Mouse (Mus musculus) fibroblast of lung, adult 2 months (primary cell): ENCODE measurements around the gene Ndrg4.

Experiments used
- DNase-seq: peaks from one replicate; pipeline ENCODE4 v3.0.0-alpha.2; 2011; ENCODE audit warnings: low read depth

Ndrg4 gene

DNA sequence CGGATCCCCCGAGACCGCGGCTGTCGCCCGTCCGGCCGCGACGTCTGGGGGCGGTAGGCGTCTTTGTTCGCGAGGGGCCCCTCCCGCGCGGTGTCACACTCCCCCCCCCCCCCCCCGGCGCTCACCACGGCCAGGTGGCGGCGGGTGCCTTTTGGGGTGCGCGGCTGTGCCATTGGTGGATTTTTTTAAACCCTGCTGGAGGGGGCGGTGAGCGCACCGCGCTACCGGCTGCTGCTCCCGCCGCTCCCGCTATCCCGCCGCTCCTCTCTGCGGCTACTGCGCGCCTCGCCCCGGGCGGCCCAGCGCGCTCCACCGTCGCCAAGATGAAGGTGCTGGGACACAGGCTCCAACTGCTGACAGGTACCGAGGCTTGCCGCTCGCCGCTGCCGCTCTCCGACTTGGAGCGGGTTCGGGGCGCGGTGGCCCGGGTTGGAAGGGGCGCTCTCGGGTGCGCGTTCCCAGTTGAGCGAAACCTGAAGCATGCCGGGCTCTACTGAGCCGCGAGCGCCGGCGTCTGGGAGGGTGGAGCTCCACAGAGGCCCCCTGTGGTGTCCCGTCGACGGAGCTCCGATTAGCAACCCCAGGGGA is 1.3 kb downstream of the Ndrg4 start:
- no peak for DNase-seq

DNA sequence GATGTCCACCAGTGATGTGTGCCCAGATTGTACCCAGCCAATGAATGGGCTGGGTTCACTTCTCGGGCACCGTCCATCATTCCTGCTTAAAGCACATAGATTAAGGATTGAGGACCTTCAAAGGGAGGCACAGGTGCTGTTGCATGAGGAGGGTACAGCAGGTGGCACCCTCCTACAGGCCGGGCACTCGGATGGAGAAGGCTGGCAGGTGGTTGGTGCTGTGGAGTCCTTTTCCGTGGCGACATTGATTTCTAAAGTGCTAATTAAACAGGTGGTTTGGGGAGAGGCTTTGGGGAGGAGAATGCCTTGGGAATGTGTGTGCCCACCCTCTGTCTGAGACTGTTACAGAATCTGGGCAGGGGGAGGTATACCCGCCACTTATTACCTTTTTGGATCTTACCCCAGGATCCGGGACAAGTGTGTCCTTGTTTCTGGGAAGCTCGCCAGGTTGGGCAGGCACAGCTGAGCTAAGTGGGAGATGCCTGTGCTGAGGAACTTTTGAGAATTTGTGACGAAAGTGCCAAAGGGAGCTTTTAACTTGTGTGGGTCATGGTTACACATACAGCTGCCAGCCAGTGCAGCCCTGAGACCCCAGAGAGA is 11.4 kb downstream of the Ndrg4 start:
- no peak for DNase-seq

DNA sequence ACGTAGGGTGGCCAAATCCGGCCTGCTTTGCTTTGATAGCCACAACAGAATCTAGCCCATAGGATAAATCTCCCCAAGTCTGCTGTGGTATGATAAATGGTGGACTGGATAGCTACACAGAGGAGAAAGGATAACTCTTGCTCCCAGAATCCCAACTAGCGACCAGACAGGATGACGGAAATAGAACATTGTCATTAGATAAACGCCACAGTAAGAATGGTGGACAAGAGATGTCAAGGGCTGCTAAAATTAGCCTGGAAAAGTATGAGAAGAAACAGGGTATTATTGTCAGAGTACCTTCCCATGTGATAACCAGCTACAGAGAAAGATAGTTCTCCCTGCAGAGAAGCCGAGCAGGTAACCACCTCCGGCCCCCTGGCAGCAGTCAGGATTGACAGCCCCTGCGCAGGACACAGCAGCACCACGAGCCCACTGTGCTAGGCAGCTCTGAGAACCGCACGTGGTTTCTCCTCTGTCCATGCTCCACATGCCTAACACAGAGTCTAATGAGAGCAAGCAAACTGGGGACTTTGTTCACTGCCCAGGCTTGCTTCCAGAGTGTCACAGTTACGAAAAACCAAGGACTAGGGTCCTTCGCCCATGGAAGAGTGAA is 14.3 kb downstream of the Ndrg4 start:
- no peak for DNase-seq

DNA sequence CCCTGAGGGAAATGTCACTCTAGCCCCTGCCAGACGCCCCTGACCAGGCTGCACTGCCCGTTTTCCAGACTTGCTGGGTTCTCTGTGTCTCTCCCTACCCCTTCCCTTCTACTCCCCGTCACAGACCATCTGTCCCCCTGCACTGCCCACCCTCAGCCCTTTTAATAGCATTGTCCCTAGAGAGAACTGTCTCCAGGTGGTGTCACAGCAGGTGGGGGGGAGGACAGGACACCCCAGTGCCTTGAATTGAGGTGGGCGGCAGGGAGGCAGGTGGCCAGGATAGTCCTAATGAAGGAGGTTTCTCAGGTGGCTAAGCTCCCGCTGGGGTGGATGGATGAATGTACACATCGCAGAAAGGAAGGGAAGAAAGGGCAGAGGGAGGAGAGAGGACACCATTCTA is 17.9 kb downstream of the Ndrg4 start:
- DNase-seq, result no peak

DNA sequence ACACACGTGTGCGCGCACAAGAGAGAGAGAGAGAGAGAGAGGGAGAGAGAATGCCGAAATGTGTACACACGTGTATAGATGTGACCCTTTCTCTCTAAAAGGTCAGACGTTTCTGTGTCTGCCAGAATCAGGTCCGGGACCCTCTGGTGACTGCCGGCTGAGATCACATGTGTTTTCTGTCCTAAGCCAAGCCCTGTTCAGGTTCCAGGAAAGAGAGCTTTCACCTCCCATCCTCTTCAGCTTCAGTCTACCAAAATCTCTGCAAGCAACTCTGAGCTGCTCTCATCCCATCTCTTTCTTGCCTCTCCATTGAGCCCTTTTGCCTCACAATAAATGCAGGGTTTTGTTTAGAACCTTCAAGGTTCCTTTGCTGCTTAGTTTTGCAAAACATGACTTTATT is 19.9 kb downstream of the Ndrg4 start:
- DNase-seq, result no peak

DNA sequence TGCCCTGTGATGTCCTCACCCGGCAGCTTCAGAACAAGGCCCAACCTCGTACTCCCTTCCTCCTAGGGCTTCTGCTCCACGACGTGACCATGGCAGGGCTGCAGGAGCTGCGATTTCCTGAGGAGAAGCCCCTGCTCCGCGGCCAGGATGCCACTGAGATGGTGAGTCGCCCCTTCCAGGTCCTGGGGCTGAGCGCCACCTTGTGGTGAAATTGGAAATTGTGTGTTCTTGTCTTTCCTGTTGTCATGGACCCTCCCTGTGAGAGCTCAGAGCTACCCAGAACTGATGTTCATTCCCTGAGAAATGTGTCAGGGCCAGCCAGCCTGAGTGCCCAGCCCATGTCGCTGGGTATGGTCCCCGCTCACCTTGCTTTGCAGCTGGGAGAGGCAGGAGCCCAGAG is 20.3 kb downstream of the Ndrg4 start:
- no peak for DNase-seq

DNA sequence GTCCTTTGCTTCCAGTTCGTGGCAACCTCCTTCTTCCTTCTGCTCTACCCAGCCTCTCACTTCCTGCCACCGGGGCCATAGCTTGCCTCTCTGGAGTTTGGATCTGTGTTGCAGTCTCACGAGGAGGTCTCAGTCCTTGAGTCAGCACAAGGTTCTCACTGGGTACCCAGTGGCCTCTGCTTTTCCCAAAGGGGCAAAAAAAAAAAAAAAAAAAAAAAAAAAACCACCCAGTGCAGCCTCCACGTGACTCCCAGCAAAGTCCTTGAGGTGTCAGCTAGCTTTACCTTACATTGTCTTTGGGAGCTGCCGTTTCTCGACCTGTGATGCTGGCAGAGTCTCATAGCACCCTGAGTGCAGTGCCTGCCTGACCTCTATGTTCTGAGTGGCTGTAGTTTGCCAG is 21.4 kb downstream of the Ndrg4 start:
- DNase-seq, result no peak

DNA sequence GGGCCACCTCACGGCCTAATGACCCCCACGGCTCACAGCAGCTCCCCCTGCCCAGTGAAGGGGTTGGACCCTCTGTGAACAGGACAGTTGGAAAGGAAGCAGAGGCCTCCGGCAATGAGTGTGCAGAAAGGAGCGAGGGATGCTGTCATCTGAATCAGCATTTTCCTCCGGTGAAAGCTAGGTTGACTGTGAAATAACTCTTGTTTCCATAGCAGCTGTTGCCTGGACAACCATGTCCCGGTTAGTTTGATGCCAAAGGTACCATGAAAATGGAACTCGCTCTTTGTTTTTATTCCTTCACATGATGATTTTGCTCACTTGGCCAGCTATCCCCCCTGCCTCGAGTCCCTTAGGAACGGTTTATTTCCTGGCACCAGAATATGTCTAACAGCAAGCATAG is 23.5 kb downstream of the Ndrg4 start:
- DNase-seq, result no peak

DNA sequence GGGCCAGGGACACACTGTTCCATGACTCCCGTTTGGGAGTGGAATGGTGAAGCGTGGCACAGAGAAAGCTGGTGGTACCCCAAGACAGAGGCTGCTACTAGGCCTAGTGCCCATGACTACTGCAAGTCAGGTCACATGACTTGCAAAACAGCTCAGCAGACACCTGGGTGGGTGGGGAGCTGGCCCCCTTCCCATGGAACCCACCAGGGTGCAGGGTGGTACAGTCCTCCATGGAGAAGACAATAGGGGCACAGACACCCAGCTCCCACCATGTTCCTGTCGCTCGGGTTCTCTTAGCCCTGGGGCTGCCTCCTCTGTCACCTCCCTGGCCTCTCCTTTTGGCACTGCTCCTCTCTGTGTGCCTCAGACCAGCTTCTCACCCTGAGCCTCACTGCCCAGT is 25.0 kb downstream of the Ndrg4 start:
- DNase-seq, result no peak

DNA sequence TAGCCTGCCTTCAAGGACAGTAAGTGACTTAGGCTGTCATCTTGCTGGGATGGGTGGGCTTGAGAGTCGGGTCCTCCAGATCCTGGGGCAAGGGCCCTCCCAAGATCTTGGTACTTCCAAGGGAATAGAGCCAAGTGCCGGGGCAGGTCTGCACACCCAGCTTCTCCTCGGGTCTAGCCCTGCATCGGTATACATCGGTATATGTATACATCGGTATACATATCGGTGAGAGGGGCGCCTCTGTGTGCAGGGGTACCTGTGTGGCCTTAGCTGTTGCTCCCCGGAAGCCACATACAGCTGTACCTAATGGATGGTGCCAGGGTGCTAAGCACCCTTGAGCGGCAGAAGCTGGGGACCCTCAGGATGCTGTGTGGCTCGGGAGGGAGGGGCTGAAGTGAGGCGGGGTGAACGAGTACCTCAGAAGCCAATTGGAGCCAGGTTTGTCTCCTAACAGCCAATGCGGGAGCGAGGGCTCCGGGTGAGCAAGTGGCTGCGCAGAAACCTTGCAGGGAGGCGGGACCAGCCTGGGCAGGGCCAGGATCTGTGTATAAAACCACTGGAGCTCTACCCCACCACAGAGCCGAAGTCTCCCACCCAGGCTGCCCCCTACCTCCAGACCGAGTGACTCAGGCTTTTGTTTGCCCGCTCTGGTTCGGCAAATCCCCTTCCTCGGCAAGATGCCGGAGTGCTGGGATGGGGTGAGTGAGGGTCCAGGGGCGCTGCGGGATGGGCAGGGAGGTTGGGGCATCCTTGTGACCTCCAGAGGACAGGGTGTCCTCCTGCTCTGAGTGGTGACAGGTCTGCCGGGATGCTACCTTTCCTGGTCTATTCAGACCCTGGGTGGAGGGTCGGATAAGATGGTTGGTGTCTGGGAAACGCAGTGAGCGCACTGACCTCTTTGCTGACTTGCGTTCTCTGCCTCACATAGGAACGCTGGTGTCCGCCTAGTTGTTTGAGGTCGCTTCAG is 26.0 kb downstream of the Ndrg4 start:
- peak; percentile 64 for DNase-seq

DNA sequence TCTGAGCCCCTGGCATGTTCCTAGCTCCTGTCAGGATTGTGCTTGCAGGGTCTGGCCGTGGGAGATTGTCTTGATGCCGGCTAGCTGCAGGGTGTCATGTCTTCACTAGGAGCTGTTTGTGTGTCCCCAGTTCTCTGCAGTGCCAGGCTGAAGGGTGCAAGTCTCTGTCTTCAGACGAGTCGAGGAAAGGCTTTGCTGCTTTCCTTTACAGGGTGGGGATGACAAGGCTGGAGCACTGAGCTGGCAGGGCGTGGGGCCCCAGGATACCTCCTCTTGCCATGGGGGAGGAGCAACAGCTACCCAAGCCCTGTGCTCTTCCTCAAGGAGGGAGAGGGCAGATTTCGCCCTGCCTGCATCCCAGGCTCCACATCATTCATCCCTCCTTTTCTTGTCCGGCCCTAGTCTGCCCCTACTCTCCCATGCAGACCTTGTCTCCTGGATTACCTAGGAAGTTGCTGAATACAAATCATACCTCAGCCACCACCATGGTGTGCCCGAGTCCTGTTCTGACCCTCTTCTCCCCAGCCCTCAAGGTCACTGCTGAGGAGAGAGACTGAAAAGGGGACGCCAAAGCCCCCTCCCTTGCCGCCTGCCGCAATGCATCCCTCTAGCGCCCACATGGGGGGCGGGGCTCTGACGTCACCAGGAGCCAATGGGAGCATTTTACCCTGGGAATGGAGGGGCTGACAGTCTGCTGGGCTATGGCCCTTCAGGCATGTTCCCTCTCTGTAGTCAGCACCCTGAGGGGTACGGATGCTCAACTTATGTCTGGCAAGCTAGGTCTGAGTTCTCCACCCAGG is 26.9 kb downstream of the Ndrg4 start:
- DNase-seq, result no peak

DNA sequence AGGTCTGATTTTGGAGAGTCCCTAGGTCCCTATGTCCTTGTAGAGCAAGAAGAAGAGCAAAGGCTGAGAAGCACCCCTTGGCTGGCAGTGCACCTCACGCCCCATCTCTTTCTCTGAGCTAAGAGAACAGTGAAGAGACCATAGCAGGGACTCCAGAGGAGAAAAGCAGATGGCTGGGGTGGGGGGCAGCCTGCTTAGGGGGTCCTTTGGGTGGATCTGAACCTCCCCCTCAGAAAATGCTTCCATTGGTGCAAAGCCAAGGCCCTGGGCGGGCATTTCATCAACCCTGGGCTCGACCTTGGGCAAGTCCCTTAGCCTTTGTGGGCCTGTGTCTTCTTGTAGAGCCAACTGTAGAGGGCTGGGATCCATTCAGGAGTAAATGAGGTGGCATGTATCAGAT is 27.8 kb downstream of the Ndrg4 start:
- no peak for DNase-seq

DNA sequence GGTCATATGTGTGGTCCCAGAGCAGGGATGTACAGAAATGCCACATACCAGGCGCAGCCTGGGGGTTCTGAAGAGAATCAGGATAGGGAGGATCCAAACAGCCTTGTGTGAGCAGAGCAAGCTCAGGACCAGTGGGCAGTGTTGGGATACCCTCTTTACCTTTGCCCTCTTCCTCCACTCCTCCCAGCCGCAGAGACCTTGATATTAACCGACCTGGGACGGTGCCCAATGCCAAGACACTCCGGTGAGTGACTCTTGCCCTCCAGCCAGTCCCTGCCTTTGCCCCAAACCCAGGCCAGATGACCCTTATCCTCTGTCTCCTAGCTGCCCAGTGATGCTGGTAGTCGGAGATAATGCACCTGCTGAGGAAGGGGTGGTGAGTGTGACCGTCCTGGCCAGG is 32.8 kb downstream of the Ndrg4 start:
- DNase-seq, result no peak

DNA sequence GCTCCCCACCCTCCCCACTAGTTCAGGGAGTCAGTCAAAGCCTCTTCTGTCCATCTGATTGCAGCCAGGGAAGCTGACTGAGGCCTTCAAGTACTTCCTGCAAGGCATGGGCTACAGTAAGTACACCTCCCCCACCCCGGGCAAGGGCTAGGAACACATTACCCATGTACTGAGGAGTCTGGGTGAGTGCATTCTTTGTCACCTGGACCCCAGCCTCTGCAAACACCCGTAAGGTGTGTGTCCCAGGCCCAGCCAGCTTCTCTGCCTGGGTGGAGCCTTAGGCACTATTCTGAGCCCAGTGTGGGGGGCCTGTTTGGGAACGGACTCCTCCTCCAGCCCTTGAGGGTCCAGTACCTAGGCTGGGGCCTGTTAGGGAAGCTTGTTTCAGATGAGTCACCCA is 34.2 kb downstream of the Ndrg4 start:
- DNase-seq, result no peak

DNA sequence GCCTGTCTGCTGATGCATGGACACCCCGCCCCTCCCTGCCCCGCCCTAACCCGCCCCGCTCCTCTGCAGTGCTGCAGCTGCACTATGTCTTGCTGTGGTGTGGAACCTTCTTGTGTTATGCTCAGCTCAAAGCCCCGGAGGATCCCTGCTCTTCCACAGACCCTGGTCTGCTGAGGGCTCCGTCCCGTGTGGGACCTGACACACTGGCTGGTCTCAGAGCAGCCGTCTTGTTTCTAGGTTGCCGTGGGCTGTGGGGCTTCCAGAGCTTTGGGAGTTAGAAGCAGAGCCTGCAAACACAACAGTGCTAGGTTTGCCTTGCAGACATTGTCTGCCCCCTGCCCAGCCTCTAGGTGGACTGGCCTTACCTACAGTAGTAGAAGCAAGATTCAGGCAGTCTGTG is 35.6 kb downstream of the Ndrg4 start:
- DNase-seq, result no peak

DNA sequence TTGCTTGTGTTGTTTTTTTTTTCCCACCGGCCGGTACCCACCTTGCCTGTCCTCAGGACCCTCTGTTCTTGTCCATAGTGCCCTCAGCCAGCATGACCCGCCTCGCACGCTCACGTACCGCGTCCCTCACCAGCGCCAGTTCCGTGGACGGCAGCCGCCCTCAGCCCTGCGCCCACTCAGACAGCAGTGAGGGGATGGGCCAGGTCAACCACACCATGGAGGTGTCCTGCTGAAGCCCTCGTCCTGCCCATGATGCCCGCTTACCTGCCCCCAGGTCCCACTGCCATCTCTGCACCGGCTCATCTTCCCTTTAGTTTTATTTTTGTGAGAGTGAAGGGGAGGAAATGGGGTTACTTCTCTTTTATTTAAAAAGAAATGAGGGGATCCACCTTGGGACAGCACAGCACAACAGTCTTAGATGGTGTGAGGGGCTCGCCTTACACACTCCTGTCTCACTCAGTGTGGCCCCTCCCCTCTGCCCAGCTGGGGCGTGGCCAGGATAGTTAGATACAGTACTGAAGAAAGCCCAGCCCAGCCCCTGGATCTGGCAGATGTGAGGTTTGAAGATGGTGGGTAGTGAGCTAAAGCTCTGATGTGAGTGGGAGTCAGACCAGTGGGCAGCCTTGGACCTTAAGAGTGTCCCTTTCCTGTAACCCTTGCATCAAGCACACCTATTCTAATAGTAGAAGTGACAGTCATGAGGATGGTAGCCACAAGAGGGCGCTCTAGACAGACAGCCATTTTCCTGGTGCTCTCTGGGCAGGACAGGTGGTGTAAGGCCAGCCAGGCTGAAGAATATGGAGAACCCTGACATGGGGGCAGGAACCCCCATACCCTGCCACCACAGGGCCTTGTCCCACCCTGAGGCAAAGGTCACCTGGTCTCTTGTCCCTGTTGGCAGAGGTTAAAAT is 36.6 kb downstream of the Ndrg4 start:
- DNase-seq, result no peak

DNA sequence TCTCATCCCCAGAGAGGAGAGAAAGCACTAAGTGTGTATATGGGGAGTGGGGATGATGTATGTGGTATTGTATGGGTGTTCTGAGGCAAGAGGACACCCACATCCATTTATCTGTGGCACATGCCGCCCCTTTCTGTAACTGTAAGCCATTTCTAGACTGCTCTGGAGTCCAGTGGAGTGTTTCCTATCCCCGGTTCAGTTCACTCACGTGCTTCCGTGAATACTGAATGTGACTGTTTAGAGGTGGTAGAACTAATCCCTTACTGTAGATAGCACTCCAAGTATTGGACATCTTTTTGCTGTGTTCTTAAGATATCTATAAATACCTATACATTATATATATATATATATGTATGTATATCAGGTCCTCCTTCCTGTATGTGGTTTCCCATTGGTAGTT is 37.6 kb downstream of the Ndrg4 start:
- no peak for DNase-seq

DNA sequence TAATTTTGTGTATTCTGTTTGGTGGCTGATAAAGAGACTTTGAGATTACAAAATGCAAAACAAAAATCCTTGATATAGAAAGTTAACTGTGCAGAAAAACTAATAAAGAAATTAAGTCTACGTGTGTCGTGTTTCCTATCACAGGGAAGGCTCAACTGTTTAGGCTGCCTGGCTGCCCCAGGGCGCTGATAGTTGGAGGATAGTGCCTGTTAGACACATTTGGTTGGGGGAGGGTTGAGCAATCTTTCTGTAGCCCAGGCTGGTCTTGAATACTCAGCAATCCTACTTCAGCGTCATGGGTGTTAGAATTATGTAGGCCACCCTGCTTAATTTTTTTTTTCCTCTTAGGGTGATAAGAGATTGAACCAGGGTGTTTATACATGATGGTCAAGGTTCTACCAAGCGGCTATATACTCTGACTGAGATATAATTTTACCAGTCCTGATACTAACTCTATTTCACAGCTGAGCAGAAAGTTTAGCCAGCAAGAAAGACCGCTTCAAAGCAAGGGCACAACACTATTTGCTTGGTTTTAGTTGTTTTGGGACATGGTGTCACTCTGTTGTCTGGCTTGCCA is 38.1 kb downstream of the Ndrg4 start:
- no peak for DNase-seq

DNA sequence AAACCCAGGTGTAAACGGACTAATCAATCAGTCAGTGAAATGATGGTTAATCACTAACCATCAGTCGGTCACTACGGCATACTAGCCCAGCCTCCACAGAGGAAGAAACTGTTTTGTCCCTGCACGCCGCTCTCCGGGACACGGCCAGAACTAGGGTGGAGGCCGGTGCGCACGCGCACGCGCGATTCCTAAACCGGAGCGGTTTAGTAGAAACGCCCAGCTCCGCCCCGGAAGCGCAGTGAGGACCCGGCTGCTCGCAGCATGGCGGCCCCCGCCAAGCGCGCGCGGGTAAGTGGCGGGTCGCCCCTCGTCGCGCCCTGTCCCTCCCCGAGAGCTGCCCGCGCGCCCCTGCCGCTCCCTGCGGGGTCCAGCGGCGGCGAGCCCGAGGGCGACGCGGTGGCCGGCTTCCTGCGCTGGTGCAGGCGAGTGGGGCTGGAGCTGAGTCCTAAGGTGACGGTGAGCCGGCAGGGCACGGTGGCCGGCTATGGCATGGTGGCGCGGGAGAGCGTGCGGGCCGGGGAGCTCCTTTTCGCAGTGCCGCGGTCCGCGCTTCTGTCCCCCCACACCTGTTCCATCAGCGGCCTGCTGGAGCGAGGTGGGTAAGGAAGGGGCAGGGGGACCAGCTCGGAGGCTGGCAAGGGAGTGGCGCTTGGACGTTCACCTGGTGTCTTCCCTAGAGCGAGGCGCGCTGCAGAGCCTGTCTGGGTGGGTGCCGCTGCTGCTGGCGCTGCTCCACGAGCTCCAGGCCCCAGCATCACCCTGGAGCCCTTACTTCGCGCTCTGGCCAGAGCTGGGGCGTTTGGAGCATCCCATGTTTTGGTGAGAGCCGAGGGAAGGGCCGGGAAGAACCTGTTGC is 39.1 kb downstream of the Ndrg4 start, which contains the start of gene Setd6:
Gene Setd6 (plus strand): TSS at position 206 of the 856 bp plus-strand sequence.
- DNase-seq, result no peak
